Mouse (Mus musculus) heart, embryonic 14.5 days (tissue): ENCODE data around the gene Grik2. TPM values are rescaled to one million over a fixed set of nuclear protein-coding genes. Genes with fewer than 3 reads are reported as not detected.
"Not testable (repeated sequence)": the region's sequence is repeated elsewhere in the genome, so short reads cannot be mapped to it uniquely, and the experiment has no call there.

Experiments
- ATAC-seq: fragments of 200-750 bp; cut with Nextera tagmentation; 2 replicates; pipeline ENCODE4 v1.8.0; 2017; ENCODE audit warnings: low read depth, moderate TSS enrichment; ENCODE audit not compliant: insufficient number of reproducible peaks, insufficient read depth, low FRiP score
- H3K27ac ChIP-seq, 2 experiments: fragments of 200-500 bp in 1 of 2; fragments of 300-500 bp in 1 of 2; sonication (generic) in 1 of 2; replicated peaks in 1 of 2; 2 replicates each; pipeline ENCODE4 v1.5.1; 2012 to 2014; ENCODE audit warnings: low read depth in 2 of 2, low read length in 2 of 2, control low read depth in 1 of 2, mild to moderate bottlenecking in 1 of 2, mixed read lengths in 1 of 2; ENCODE audit not compliant: control insufficient read depth in 1 of 2, insufficient read depth in 1 of 2
- H3K27me3 ChIP-seq: fragments of 300-500 bp; sonication (generic); 2 replicates; pipeline ENCODE4 v1.6.1; 2014; ENCODE audit warnings: mild to moderate bottlenecking, low read length, control low read depth; ENCODE audit not compliant: control insufficient read depth, insufficient read depth
- H3K36me3 ChIP-seq: fragments of 300-500 bp; sonication (generic); 2 replicates; pipeline ENCODE4 v1.6.1; 2014; ENCODE audit warnings: mild to moderate bottlenecking, control low read depth, low read length, mixed read lengths; ENCODE audit not compliant: control insufficient read depth, insufficient read depth
- H3K4me1 ChIP-seq, 2 experiments: fragments of 200-500 bp in 1 of 2; fragments of 300-500 bp in 1 of 2; sonication (generic) in 1 of 2; 2 replicates each; pipeline ENCODE4 v1.6.1; 2012 to 2014; ENCODE audit warnings: low read length in 2 of 2, control low read depth in 1 of 2, mixed read lengths in 1 of 2; ENCODE audit not compliant: control insufficient read depth in 2 of 2, insufficient read depth in 2 of 2
- H3K4me2 ChIP-seq: fragments of 300-500 bp; sonication (generic); 2 replicates; pipeline ENCODE4 v1.6.1; 2014; ENCODE audit warnings: mild to moderate bottlenecking, low read length
- H3K4me3 ChIP-seq, 2 experiments: fragments of 200-500 bp in 1 of 2; fragments of 300-500 bp in 1 of 2; sonication (generic) in 1 of 2; 2 replicates each; pipeline ENCODE4 v1.5.1; 2012 to 2014; ENCODE audit warnings: low read length in 2 of 2, mild to moderate bottlenecking in 2 of 2, control low read depth in 1 of 2, low read depth in 1 of 2, moderate library complexity in 1 of 2; ENCODE audit not compliant: control insufficient read depth in 1 of 2, insufficient read depth in 1 of 2
- H3K9ac ChIP-seq: fragments of 300-500 bp; sonication (generic); 2 replicates; pipeline ENCODE4 v1.6.1; 2014; ENCODE audit warnings: mild to moderate bottlenecking, low read length
- H3K9me3 ChIP-seq: fragments of 300-500 bp; sonication (generic); 2 replicates; pipeline ENCODE4 v1.6.1; 2016; ENCODE audit warnings: low read length, control low read depth; ENCODE audit not compliant: control insufficient read depth
- WGBS: fragments of 180-500 bp; shearing (Covaris S2); extraction: QIAGEN DNeasy Blood & Tissue Kit; methylation state at CpG from one replicate; pipeline ENCODE4 v1.1.7; 2014; 5-methylcytosine and 5-hydroxymethylcytosine counted together
- polyA plus RNA-seq: library from polyadenylated mRNA; unstranded; fragments of >200 nt; fragmentation: Nextera tagmentation; extraction: Ambion mirVana; gene quantifications from 2 replicates; pipeline ENCODE4 v1.2.1, GENCODE M21; 2014

Grik2 gene
- polyA plus RNA-seq, 1 experiment from 2014 or later = 1.9 TPM

DNA sequence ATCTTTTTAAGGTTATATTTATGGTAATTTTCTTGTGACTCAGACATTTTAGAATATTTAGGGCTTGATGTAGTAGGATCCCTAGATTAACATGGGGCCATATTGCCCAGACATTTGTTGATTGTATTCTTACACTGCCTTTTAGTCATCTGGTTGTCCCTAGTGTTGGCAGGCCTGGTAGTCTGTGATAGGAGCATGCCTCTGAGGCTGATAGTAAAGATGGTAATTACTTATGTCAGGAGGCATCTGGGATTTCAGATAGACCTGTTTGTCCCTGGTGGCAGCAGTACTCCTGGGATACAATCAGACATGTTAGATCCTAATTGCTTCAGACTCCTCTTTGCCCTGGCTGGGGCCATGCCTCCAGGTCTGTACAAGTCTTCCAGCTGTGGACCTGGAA lies 423.3 kb downstream of the Grik2 start:
- Histone ChIP-seq H3K4me3 (no peak overlapping the region), H3K4me2 (no peak overlapping the region), H3K27me3 (no peaks in the 10 kb centered on the region), H3K4me1 (no peaks in the 10 kb centered on the region), H3K9ac (no peak overlapping the region), H3K27ac (no peak overlapping the region), H3K36me3 (no peaks in the 10 kb centered on the region), H3K9me3 (no peaks in the 10 kb centered on the region)
- no peak for ATAC-seq

DNA sequence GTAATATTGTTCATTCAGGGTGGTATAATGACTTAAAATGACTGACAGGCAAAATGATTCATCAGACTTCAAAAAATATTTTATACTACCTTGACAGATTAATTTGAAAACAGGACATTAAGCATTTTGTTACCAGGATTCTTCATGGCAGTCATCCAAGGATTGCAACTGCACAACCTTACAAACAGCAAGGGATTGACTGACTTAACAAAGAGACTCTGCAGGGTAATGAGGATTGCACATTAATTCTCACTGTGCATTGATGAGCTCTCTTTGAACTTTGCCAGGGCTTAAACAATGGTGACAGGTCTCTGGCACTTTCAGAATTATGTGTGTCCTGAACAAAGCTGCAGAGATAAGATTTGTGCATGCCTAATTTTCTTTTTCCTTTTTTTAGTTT lies 466.2 kb downstream of the Grik2 start:
- Histone ChIP-seq H3K36me3 (no peaks in the 10 kb centered on the region), H3K9ac (no peak overlapping the region), H3K27ac (no peak overlapping the region), H3K9me3 (no peaks in the 10 kb centered on the region), H3K4me1 (no peaks in the 10 kb centered on the region), H3K27me3 (no peaks in the 10 kb centered on the region), H3K4me2 (no peak overlapping the region), H3K4me3 (no peak overlapping the region)
- no peak for ATAC-seq

DNA sequence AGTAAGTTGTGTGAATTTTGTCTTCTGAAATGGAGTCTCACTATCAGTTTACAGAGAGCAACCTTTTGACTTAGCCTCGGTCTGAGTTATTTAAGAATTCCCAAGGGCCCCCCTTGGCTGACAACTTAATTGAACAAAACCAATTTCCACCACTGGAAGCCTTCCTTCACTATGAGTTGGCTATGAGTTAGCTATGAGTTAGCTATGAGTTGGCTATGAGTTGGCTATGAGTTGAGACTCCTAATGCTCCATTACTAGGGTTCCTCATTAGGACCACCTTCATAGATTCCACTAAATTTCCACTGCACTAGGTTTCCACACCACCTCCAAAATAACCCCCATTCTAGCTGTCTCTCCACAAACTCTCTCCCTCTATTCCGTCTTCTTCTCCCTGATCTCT lies 468.7 kb downstream of the Grik2 start:
- no peak for ATAC-seq
- WGBS = 78% methylated on average over 2 of the region's 2 CpGs
- Histone ChIP-seq H3K4me2 (no peak overlapping the region), H3K4me1 (no peaks in the 10 kb centered on the region), H3K9ac (no peak overlapping the region), H3K9me3 (no peaks in the 10 kb centered on the region), H3K4me3 (no peak overlapping the region), H3K27ac (no peak overlapping the region), H3K27me3 (no peaks in the 10 kb centered on the region), H3K36me3 (no peaks in the 10 kb centered on the region)

- no peak for ATAC-seq
- WGBS = 2% methylated on average over 2 of the region's 2 CpGs
- Histone ChIP-seq H3K36me3 (no peaks in the 10 kb centered on the region), H3K9me3 (no peaks in the 10 kb centered on the region), H3K4me2 (peak overlapping the region; percentile 21; the same call in 1 of the 2 replicates), H3K4me3 (no peak overlapping the region), H3K9ac (no peak overlapping the region), H3K27me3 (no peaks in the 10 kb centered on the region), H3K4me1 (no peaks in the 10 kb centered on the region), H3K27ac (0 out of 4 replicates have a peak overlapping the region, but pooled peaks have one; percentile 26 to 44)
Measured at GRCm38 (mm10) chr10:49256247-49256939, 532.2 kb downstream of the Grik2 start.

GRCm38 (mm10) chr10:49237356-49237755 lies 551.2 kb downstream of the Grik2 start:
- H3K27me3 ChIP-seq, H3K36me3 ChIP-seq, H3K27ac ChIP-seq, H3K4me1 ChIP-seq, H3K9ac ChIP-seq, H3K9me3 ChIP-seq, H3K4me3 ChIP-seq, H3K4me2 ChIP-seq, ATAC-seq: not testable (repeated sequence)
- WGBS = 88% methylated on average over 6 of the region's 6 CpGs

DNA sequence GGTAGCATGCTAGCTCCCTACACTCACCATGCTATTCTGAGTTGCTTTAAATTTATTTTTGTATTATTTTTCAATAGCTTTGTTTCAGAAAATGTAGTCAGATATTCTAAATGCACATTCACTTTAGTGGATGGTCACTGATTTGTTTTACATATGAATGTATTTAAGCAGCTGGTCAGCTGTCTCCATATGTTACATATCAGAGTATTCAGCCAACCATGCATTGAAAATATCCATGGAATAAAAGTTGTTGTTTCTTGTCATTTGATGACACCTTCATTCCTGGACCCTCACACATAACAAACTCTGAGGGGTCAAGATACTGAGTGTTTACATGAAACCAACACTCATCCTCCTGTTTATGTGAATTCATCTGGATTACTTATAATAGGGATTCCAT lies 551.7 kb downstream of the Grik2 start:
- ATAC-seq = not testable (repeated sequence)

GRCm38 (mm10) chr10:49220096-49220495 lies 568.5 kb downstream of the Grik2 start:
- Histone ChIP-seq H3K9me3 (no peaks in the 10 kb centered on the region), H3K9ac (no peak overlapping the region), H3K27ac (no peak overlapping the region), H3K4me3 (no peak overlapping the region), H3K4me2 (no peak overlapping the region), H3K27me3 (no peaks in the 10 kb centered on the region), H3K4me1 (no peaks in the 10 kb centered on the region), H3K36me3 (no peaks in the 10 kb centered on the region)
- ATAC-seq = no peak
- 71% methylated on average over 1 of the region's 1 CpGs for WGBS

More for the DNA sequence above, 551.7 kb downstream of the Grik2 start:
- not testable (repeated sequence) for H3K36me3 ChIP-seq, H3K4me3 ChIP-seq, H3K27me3 ChIP-seq, H3K4me1 ChIP-seq, H3K9me3 ChIP-seq, H3K27ac ChIP-seq, H3K4me2 ChIP-seq, H3K9ac ChIP-seq

GRCm38 (mm10) chr10:49219631-49220030 lies 568.9 kb downstream of the Grik2 start:
- Histone ChIP-seq H3K4me1 (no peaks in the 10 kb centered on the region), H3K4me2 (no peak overlapping the region), H3K9me3 (no peaks in the 10 kb centered on the region), H3K36me3 (no peaks in the 10 kb centered on the region), H3K4me3 (no peak overlapping the region), H3K9ac (no peak overlapping the region), H3K27ac (no peak overlapping the region), H3K27me3 (no peaks in the 10 kb centered on the region)
- 58% methylated on average over 3 of the region's 3 CpGs for WGBS
- no peak for ATAC-seq
